Mouse (Mus musculus): ENCODE results near the gene Abca12.

The Abca12 gene

DNA sequence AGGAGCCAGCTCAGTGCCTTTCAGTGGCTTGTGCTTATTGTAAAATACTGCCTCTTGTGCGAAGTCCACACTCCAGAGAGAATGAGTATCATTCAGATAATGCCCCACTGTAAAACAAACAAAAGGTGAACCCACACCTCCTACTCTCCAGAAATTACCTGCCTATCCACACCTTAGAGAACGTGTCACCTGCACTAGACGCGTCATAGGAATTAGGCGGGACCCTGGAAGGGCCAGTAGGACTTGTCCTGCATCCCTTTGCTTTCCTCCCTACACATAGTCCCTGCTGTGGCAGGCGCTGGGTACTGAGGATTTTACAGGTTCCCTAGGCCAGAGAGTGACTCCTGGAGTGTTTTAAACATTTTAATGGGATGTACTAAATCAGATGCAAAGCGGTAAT lies at the start of gene Abca12:
Gene Abca12 (minus strand): TSS at position 101 of the 400 bp plus-strand sequence.
- DNase-seq (ENCODE audit: low spot score in 2 of 2) = no peak

DNA sequence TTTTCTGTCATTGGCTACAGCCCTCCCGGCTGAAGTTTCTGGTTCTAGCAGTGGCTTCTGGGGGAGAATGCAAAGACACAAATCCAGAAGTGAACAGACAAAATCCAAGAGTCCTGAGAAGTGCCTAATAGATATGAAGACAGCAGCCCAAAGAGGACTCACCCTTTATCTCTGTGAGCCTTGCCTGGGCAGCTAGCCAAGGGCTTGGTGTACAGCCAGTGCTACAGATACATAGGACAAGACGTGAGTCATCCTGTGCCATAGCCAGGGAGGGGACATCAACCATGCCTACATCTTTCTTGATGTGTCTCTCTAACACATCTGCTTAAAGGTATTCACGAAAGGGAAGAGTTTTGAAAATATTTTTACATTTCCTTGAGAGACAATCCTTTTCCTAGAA lies 43.3 kb upstream of the Abca12 start:
- no peak for DNase-seq (ENCODE audit: low spot score in 2 of 2)

DNA sequence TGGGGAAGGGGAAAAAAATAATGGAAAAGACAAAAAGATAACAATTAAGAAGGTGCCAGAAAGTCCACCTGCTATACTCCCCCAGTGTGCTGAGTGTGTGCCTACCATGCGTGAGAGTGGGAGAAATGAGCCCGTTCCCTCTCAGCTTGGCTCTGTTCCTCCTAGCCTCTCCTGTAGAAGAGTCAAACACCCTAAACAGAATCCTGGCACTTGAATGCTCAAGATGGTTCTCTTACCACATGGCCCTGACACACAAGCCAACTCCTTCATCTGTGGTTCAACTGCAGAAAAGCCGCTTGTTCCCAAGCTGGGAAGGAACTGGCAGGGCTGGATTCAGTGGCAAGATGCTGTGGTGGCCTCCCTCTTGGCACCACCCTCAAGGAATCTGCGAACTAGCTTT lies 32.7 kb upstream of the Abca12 start:
- no peak for DNase-seq (ENCODE audit: low spot score in 2 of 2)

DNA sequence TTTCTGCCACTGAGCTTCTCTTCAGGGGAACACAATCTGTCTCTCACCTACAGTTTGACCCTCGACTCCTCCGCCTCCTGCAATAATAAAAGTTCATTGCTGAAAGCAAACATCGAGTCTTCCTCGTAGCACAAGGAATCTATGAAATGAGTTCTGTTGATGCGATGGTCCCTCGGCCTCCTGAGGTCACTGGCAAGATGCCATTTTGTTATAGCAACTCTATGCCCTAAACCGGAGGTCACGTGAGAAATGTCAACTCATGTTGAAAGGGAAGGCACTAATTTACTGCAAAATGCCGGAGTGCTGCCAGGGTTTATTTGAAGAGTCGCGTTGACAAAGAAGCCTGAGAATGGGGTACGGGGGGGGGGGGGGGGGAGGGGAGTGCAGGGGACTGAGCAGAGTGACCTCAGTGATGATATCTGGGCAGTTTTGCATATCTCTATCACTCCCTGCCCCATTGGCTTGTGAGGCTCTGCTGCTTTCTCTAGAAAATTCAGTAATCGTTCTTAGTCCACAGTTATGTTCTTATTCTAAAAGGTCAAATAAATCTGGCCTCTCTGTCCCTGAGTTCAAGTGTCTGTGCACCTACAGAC lies 7.1 kb upstream of the Abca12 start:
- DNase-seq (ENCODE audit: low spot score in 2 of 2) = no peak

DNA sequence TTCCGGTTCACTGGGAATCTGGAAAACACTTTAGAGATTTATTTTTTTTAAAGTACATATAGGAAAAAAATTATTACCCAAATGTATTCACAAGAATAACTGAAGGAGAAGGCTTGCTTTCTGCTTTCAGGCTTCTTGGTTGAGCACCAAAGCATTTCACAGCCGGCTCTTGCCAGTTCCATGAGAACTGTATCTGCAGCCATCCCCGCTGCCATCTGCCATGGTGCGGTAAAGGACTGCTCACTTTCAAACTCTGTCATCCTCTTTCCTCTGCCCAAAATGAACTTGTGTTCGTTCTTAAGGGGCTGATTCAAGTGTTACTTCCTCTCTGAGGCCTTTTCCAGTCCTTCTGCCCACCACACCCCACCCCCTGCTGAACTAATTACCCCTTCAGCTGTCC lies 3.8 kb upstream of the Abca12 start:
- DNase-seq (ENCODE audit: low spot score in 2 of 2) = no peak

DNA sequence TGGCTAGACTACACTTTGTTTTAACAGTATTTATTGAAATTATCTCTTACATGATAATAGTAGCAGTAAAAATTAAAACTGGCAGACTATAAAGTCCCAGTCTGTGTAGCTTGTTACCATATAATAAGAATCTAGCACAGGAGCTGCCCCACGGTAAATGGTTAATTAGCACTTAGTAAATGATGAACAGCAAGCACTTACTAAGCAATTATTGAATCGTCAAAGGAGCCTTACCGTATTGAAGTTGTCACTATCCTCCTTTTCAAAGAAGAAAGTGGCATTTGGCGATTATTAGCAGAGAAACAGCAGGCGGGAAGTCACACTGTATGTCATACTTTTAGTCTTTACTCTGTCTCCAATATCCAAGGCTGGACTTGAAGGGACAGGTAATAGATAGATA lies 3.2 kb upstream of the Abca12 start:
- no peak for DNase-seq (ENCODE audit: low spot score in 2 of 2)

DNA sequence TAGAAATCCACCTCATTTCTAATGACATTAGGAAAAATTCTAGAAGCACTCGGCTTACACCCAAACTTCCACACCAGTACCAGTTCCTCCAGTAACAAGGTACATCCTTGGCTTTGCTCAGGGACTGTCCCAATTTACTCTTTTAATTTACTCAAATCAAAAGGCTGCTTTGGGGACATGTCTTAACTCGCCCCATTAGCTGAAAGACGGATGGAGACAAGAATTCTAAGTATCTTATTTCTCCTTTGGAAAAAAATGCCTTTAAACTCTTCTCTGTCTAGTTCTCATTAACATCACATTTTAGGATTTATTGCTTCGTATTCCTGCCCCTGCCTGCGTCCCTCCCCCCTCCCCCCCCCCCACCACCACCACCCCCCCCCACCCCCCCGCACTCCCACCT lies 626 bp downstream of the Abca12 start:
- DNase-seq (ENCODE audit: low spot score in 2 of 2) = no peak

DNA sequence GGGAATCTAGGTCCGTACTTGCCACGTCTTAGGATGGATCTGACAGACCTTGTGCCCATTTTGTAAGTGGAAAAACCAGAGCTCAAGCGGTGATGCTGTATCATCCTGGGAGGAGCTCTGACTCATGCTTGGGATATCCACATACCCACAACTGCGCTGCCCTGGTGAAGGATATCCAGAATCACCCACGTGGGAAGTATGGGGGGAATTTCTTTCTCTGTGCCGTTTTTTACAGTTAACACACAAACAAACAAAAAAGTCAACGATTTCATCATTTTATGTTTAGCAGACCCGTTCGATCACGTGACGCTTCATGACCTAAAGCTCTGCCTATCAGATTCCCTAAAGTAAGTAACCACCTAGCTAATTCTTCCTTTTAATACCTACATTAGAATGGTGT lies 1.6 kb downstream of the Abca12 start:
- DNase-seq (ENCODE audit: low spot score in 2 of 2) = no peak

DNA sequence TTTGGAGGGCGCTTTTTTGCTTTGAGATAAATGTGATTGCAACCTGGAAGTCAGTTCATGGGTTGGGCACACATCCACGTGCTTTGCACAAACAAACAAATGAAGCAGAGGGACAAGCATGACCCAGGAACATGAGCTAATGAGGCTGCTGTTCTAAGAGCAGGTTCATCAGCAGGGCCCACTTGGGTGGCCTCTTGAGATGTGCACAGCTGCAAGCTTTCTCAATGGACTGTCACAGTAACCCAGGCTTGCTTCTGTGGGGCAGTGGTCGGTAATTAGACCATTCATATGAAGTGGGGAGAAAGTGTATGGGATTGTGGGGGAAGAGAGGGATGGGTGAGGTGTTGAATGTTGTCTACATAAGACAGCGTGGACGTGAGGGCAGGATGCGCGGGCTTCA lies 7.0 kb downstream of the Abca12 start:
- DNase-seq (ENCODE audit: low spot score in 2 of 2) = no peak

DNA sequence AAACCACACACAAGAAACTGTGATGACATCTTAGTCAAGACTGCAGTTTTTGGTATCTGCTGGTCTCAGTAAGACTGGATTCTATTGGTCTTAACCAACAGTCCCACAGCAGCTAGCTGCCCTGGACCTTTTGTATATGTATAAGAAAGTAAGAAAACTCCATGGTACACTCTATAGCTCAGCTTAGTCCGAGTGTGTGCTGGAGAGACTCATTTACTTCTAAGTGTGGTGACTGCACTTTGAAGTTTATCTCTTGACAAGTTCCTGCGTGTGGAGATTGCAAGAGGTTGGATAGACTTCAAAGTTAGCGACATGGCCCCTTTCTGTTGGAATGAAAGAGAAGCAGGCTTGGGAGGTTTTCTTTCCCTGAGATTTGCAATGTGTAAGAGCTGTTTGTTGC lies 17.1 kb downstream of the Abca12 start:
- no peak for DNase-seq (ENCODE audit: low spot score in 2 of 2)

DNA sequence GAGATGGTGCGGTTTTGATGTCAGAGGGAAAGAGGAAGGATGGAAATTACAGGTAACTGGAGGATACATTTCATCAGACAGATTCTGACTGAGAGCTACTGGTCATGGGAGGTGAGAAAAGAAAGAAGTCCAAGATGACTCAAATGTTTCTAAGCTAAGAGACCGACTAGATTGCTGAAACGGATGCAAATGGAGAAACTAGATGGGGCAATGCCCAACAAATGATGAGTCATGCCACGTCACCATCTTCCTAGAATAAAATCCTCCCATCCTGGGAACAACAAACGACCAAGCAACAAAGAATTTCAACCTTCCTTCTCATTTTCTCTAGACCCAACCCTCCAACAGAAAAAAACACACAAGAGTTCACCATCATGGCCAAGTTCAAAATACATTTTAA lies 18.6 kb downstream of the Abca12 start:
- no peak for DNase-seq (ENCODE audit: low spot score in 2 of 2)

DNA sequence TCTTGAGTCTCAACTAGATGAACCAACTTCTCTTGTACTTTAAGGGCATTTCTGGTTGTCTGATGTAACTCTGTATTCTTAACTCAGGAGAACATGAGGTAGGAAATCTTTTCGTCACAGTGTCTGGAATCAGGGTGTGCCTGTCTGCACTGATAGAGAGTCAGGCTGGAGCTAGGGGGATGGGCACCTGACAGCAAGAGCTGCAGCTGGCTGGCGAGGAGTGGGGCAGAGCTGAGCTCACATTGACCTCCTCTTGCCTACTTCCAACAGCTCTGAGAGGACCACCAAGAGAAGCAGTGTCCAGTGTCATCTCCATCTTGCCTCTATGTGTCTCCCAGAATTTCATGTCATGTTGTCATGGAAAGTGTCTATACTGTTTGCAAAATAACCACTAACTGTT lies 20.5 kb downstream of the Abca12 start:
- no peak for DNase-seq (ENCODE audit: low spot score in 2 of 2)

DNA sequence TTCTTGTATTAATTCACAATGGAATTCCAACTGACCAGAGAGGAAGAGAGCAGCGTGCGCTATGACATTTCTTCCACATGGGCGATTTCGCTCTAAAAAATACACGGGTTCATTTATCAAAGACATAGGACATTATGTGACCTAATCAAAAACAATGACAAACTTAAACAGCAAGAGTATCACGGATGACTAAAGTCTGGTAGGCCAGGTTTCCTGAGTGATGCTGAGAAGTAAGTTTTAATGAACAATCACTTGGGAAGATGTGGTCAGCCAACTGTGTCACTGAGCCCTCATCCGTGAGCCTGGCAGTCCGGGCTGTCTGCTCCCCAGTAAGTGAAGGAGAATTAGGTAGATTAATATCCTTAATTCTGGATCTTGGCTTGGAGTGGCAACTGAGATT lies 21.2 kb downstream of the Abca12 start:
- DNase-seq (ENCODE audit: low spot score in 2 of 2) = no peak

DNA sequence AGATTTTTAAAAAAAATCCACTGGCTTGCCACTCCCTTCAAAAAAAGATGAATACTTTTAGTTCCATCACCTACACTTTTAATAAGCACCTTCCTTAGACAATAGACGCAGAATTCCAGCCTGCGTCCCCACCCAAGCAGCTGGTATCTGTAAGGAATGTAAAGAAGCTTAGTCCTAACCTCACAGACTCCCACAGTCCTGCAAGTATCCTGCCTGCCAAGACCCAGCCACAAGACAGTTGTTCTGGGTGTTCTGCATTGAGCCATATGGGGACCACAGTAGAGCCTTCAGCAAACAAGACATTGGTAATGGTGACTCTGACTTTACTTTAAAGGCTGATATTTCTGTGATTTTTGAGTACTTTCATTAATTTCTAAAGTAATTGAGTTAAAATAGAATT lies 22.2 kb downstream of the Abca12 start:
- DNase-seq (ENCODE audit: low spot score in 2 of 2) = no peak

DNA sequence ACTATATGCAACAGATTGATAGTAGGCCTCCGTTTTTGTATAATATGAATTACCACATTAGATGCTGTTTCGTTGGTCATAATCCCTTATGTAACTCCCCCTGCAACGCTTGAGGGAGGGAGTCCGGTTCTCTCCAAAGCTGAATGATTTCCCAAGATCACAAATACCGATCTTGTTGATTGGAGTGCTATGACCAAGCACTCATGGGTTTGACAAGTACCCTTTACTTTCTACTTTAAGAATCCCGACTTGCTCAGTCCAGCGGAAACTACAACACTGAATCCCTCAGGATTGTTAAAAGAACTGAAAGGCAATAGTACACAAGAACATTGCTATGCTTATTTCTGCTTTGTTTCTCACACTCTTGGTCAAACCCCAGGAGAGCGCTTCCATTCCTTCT lies 28.1 kb downstream of the Abca12 start:
- no peak for DNase-seq (ENCODE audit: low spot score in 2 of 2)

DNA sequence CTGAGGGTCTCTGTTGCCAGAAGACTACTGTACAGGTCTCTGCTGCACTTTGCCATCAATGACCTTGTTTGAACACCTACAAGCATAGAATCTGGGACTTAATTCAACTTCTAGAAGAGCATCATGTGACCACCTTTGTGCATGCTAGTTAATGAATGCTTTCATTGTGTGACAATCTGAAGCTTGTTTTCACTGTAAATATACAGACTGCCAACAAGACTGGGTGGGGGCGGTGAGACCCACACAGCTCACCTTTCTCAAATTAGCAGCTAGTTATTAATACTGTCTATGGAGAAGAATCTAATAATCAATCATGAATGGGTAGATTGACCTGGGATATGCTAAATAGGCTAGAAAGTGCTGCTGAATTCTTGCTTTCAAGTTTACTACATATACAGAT lies 30.6 kb downstream of the Abca12 start:
- DNase-seq (ENCODE audit: low spot score in 2 of 2) = no peak

DNA sequence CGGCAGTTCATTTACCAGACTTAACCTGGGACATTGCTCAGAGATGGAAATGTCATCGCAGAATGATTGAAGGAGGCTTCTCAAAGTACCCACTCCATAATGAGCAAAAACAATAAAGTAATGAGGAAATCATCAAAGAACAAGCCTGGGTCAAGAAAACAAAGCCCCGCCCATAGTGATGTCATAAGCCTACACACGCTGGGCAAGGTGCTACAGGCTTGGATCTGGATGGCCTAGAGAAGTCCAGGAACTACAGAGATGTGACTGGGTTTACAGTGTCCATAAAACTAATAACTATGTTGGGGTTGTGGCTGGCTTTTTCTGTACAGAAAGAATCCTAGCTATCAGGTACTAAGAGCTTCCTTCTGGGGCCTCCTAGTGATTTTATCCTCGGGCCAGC lies 41.6 kb downstream of the Abca12 start:
- no peak for DNase-seq (ENCODE audit: low spot score in 2 of 2)

DNA sequence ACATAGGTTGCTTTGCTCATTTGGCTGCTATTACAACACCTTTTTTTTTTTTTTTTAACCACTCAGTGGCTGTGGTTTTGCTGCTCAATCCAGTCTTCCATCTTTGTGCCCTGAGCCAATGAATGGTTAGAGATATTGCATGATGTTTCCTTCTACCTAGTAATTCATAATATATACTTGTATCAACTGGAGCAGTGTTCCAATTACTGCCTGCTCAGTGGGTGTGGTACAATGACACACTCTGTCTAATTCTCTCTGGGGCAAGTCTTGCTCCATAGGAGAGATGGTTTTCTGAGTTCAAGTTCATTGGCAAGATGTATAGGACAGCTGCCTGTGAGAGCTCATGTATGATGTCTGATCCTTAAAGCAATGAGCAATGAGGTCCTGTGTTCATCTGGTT lies 44.4 kb downstream of the Abca12 start:
- no peak for DNase-seq (ENCODE audit: low spot score in 2 of 2)

DNA sequence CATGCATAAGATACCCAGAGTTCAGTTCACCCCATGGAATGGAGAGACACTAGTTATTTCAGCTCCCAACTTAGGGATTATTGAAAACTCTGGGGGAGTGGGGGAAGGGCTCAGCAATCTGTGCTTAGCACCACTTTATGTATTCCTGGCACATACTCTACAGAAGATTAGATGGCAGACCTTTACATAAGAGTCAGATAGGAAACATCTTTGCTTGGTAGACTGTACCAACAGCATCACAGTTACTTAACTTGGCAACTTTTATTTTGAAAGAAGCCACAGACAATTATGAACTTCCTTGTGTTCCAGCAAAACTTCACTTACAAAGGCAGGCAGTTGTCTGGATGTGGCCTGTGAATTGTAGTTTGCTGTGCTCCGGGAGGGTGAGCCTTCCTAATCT lies 46.9 kb downstream of the Abca12 start:
- no peak for DNase-seq (ENCODE audit: low spot score in 2 of 2)

DNA sequence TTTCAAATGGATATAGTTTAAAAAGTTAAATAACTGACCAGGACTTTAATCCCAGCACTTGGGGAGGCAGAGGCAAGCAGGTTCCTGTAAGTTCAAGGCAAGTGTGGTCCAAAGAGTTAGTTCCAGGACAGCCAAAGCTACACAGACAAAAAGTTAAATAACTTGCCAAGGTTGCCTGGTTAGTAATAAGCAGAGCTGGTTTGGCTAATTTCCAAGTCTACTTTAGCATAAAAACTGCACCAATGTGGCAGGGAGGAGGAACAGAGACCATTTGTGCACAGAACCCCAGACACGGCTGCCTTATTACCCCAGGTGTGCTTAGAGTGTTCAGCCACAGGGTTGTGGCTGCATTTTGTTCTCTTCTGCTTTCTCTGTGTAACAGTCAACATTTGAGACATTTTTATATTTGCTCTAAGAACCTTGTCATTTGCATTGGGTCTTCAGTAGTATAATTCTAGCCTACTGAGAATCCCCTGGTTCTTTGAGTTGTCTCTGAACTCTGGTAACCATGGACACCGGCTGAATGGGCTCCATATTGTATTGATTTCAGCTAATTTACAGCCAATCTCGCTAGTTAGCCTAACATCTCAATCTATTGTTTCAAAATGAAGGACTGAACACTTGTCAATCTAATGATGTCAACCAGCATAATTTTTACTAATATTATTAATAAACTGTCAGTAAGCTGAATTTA lies 71.7 kb downstream of the Abca12 start:
- no peak for DNase-seq (ENCODE audit: low spot score in 2 of 2)

DNA sequence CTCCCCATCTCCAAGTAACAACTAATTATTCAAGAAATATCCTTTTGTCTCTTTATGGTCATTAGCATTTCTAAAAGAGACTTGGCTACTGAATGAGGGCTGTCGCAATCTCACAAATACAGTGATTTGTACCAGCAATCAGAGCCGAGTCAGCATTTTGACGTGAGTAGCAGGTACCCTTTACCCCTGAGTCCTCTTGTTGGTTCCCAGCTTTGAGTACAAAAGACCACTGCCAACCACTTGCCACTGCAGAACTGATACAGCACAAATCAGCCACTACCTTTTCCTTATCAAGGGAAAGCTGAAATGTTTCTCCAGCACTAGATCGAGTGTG lies 72.5 kb downstream of the Abca12 start:
- no peak for DNase-seq (ENCODE audit: low spot score in 2 of 2)

DNA sequence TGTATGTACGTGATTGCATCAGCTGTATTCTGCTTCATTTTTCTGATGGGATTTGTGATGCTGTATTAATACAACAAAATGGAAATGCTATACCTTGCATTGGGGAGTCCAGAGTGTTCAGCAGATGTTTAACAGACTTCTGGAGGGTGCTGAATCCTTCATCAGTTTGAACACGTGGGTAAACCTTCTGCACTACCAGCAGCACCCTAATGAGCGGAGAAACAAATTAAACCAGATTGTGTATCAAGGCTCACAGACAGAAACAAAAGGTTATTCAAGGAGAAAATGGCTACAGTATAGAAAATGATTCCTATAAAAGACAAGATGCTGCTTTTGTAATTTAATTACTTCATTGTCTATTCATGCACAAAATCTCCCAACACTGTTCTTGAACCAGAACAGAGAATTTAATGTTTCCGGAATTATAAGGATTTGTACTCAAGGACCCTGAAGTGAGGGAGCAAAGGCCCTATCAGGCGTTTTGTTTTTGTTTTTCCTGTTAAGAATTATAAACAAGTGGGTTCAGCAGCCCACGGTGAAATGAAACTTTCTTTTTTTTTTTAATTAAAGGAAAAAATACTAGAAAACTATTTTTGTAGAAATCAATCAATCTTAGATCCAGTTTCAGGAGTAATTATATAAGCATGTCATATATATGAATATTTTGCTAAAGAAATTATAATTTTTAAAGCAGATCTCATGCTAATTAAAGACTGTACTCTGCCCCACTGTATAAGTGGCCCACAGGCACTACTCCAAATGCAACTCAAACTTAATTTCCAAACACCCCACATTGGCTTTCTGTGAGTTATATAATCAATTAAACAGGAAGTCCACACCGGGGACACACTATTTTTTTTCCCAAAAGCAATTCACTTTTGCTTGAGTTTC lies 73.1 kb downstream of the Abca12 start:
- no peak for DNase-seq (ENCODE audit: low spot score in 2 of 2)

Measured in frontal cortex, postnatal 25 days (tissue).